Mouse (Mus musculus) C2C12 (cell line): ENCODE data around the gene Cdc42bpg. TPM values are rescaled to one million over a fixed set of nuclear protein-coding genes. Genes with fewer than 3 reads are reported as not detected.
"Not testable (repeated sequence)": the region's sequence is repeated elsewhere in the genome, so short reads cannot be mapped to it uniquely, and the experiment has no call there.

ENCODE experiments used
- H3K27me3 ChIP-seq: one replicate; pipeline ENCODE4 v1.6.1; 2011; ENCODE audit not compliant: control insufficient read depth, insufficient read depth, insufficient read length
- H3K36me3 ChIP-seq: one replicate; pipeline ENCODE4 v1.6.1; 2011; ENCODE audit not compliant: control insufficient read depth, insufficient read depth
- H3K4me3 ChIP-seq: one replicate; pipeline ENCODE4 v1.5.1; 2011; ENCODE audit warnings: mild to moderate bottlenecking, control low read depth; ENCODE audit not compliant: poor library complexity, insufficient read depth, severe bottlenecking
- H3K79me2 ChIP-seq: one replicate; pipeline ENCODE4 v1.6.1; 2011; ENCODE audit not compliant: control insufficient read depth, insufficient read depth
- H3K79me3 ChIP-seq: one replicate; pipeline ENCODE4 v1.6.1; 2011; ENCODE audit warnings: low read depth, control low read depth
- H3ac ChIP-seq: one replicate; pipeline ENCODE3; 2011; ENCODE audit warnings: low read depth; ENCODE audit not compliant: control insufficient read depth, insufficient read length
- CEBPB ChIP-seq: IDR thresholded peaks from one replicate; pipeline ENCODE4 v1.6.1; 2011; ENCODE audit warnings: low read depth, mild to moderate bottlenecking, control low read depth, moderate library complexity
- CTCF ChIP-seq: IDR thresholded peaks from one replicate; pipeline ENCODE4 v1.5.1; 2011; ENCODE audit not compliant: control insufficient read depth, insufficient read depth, insufficient read length
- FOSL1 ChIP-seq: IDR thresholded peaks from one replicate; pipeline ENCODE4 v1.8.0; 2011; ENCODE audit warnings: mild to moderate bottlenecking, low read length; ENCODE audit not compliant: poor library complexity, insufficient read depth, severe bottlenecking
- MAX ChIP-seq: IDR thresholded peaks from one replicate; pipeline ENCODE4 v1.6.1; 2011; ENCODE audit warnings: mild to moderate bottlenecking, control low read depth
- MYOD1 ChIP-seq: IDR thresholded peaks from one replicate; pipeline ENCODE4 v1.6.1; 2011; ENCODE audit warnings: low read depth; ENCODE audit not compliant: control insufficient read depth, insufficient read length
- MYOG ChIP-seq: IDR thresholded peaks from one replicate; pipeline ENCODE4 v1.6.1; 2011; ENCODE audit not compliant: control insufficient read depth, insufficient read length; ENCODE audit errors: extremely low read depth
- USF1 ChIP-seq: IDR thresholded peaks from one replicate; pipeline ENCODE4 v1.6.1; 2011; ENCODE audit warnings: low read depth, mild to moderate bottlenecking, control low read depth, moderate library complexity
- polyA plus RNA-seq: library from polyadenylated mRNA; unstranded; fragments of >200 nt; fragmentation: generic; extraction: Trizol; gene quantifications from one replicate; pipeline ENCODE4 v1.2.1, GENCODE M21; 2012; ENCODE audit warnings: missing spikeins

Cdc42bpg gene
- polyA plus RNA-seq, 1 experiment: 7.2 TPM

GRCm38 (mm10) chr19:6304787-6305516 lies 1.3 kb upstream of the Cdc42bpg start:
- no peaks in the 10 kb centered on the region for H3K27me3 ChIP-seq
- no peaks in the 10 kb centered on the region for H3K79me3 ChIP-seq
- no peak overlapping the region for H3ac ChIP-seq
- H3K79me2 ChIP-seq: no peaks in the 10 kb centered on the region
- peaks cover 5% of the 10 kb centered on the region for H3K36me3 ChIP-seq
- TF ChIP-seq CTCF (peak; percentile 87), FOSL1 (no peak), MYOD1 (no peak)
- H3K4me3 ChIP-seq: no peak overlapping the region

GRCm38 (mm10) chr19:6305517-6306115 lies 640 bp upstream of the Cdc42bpg start:
- Histone ChIP-seq H3K79me2 (no peaks in the 10 kb centered on the region), H3K27me3 (no peaks in the 10 kb centered on the region), H3K36me3 (no peaks in the 10 kb centered on the region), H3K79me3 (no peaks in the 10 kb centered on the region), H3K4me3 (no peak overlapping the region), H3ac (no peak overlapping the region)
- TF ChIP-seq CEBPB (no peak), MYOD1 (no peak), USF1 (no peak), MYOG (no peak), MAX (no peak), CTCF (no peak), FOSL1 (no peak)

GRCm38 (mm10) chr19:6306586-6306985 lies 330 bp downstream of the Cdc42bpg start:
- H3ac ChIP-seq: peak overlapping the region; percentile 67
- peak overlapping the region; percentile 18 for H3K4me3 ChIP-seq
- H3K36me3 ChIP-seq: no peaks in the 10 kb centered on the region
- H3K79me2 ChIP-seq: no peaks in the 10 kb centered on the region
- no peak for TF ChIP-seq MYOG
- TF ChIP-seq MYOD1: no peak
- peak; percentile 98 for TF ChIP-seq CTCF
- H3K27me3 ChIP-seq: no peaks in the 10 kb centered on the region
- H3K79me3 ChIP-seq: no peaks in the 10 kb centered on the region

DNA sequence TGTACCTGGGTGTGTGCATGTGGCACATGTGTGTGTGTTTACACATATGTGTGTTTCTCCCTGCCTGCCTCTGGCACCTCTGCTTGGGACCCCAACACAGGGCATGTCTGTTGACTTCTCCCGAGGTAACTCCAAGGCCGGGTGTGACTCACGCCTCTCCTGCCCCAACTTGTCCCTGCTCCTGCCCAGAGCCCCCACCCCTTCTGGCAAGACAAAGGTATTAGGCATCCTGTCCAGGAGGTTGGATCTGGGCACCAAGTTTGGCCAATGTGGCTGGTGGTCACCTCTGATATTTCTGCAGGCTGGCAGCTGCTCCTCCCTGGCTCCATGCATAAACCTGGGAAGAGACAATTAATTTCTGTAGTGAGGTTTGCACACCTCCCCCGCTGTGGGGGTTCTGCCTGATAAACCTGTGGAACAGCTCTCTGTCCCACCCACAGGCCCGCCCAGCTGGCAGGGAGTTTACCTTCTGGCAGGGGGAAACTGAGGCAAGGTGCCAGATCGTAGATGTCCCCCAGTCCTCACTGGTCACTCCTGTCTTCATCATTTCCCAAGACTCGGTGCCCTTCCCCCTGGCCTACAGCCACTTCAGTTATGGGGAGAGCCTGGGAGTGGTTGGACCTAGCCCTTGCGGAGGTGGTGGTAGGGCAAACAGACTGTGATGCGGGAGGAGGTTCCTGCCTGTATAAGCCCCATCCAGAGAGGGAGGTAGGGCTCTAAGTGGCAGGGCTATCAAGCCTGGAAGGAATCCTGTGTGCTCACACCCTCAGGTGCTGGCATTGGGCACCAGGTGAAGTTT lies 1.7 kb downstream of the Cdc42bpg start:
- TF ChIP-seq MYOG (no peak), USF1 (no peak), CEBPB (no peak), FOSL1 (no peak), MYOD1 (no peak), MAX (no peak), CTCF (no peak)
- H3K79me2 ChIP-seq: no peaks in the 10 kb centered on the region
- no peaks in the 10 kb centered on the region for H3K27me3 ChIP-seq
- H3K4me3 ChIP-seq: no peak overlapping the region
- no peak overlapping the region for H3ac ChIP-seq
- no peaks in the 10 kb centered on the region for H3K79me3 ChIP-seq
- no peaks in the 10 kb centered on the region for H3K36me3 ChIP-seq

DNA sequence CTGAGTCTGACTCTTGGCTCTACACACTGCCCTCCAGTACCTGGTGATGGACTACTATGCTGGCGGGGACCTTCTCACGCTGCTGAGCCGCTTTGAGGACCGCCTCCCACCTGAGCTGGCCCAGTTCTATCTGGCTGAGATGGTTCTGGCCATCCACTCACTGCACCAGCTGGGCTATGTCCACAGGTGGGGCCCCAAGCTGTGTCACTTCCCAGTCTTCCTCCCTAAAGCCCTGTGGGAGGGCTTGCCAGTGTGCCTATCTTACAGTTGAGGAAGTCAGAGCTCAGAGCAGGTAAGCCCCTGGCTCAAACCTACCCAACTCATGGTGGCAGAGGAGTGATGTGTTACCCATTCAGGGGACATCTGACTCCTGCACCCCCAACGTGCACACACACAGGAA lies 3.9 kb downstream of the Cdc42bpg start:
- H3K79me2 ChIP-seq: no peaks in the 10 kb centered on the region
- no peaks in the 10 kb centered on the region for H3K27me3 ChIP-seq
- H3ac ChIP-seq: no peak overlapping the region
- TF ChIP-seq CEBPB (no peak), CTCF (no peak), FOSL1 (no peak), MYOD1 (no peak), MYOG (no peak), MAX (no peak), USF1 (no peak)
- H3K79me3 ChIP-seq: no peaks in the 10 kb centered on the region
- H3K36me3 ChIP-seq: no peaks in the 10 kb centered on the region
- H3K4me3 ChIP-seq: no peak overlapping the region

GRCm38 (mm10) chr19:6311783-6312182 lies 5.5 kb downstream of the Cdc42bpg start:
- not testable (repeated sequence) for H3K36me3 ChIP-seq, H3K79me2 ChIP-seq

More at GRCm38 (mm10) chr19:6311783-6312182, 5.5 kb downstream of the Cdc42bpg start:
- H3K27me3 ChIP-seq, H3K79me3 ChIP-seq, H3K4me3 ChIP-seq, H3ac ChIP-seq: not testable (repeated sequence)
